Mouse (Mus musculus) MEL-GATA-1-ER (cell line): ENCODE data around the gene Slc29a3.

Experiments
- DNase-seq: peaks from one replicate; pipeline ENCODE4 v3.0.0-alpha.2; 2012; ENCODE audit warnings: low read depth; ENCODE audit errors: extremely low read depth

The Slc29a3 gene

GRCm38 (mm10) chr10:60677319-60677718 is 75.3 kb downstream of the Slc29a3 start:
- no peak for DNase-seq

- no peak for DNase-seq
These were observed 82.4 kb downstream of the Slc29a3 start for GRCm38 (mm10) chr10:60670166-60670565.

GRCm38 (mm10) chr10:60668591-60668990 is 84.0 kb downstream of the Slc29a3 start:
- no peak for DNase-seq
